Mouse (Mus musculus): ENCODE measurements around the gene Cntn2. TPM values are rescaled to one million over a fixed set of nuclear protein-coding genes. Genes with fewer than 3 reads are reported as not detected.

Cntn2 gene
- total RNA-seq, 2 experiments from 2014 or later: 52.7 to 54.9 TPM

DNA sequence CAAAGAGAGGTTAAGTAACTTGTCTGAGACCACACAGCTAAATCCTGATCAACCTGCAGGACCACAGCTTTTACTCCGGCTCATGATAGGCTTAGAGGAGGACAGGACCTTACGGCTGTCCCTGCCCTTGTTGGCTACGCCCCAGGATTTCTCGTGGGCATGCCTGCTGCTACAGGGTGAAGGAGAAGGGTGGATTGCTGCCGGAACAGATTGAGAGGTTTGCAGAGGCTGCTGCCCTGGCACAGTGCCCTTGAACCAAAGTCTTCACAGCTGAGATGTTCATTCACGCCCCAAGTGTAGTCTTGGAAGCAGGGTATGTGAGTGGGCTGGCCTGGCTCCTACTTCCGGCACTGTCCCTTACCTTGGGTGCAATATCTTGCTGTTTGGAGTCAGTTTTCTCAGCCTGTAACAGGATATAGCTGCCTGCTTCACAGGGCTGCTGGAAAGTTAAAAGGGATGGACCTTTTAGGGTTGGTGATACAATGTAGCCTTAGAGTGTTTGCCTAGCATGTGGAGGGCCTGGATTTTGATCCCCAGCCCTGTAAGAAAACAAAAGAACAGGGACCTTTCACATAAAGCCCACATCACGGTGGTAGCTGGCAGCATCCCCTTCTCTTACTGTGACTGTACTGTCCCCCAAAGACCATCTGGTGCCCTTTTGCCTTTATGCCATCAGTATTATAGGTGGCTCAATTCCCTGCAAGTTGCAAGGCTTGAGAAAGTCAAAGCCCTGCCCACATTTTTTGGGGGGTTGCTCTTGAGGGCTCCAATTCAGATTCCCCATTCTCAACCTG, 18.0 kb upstream of the Cntn2 start:
- DNase-seq (ENCODE audit: low spot score in 2 of 2): no peak

DNA sequence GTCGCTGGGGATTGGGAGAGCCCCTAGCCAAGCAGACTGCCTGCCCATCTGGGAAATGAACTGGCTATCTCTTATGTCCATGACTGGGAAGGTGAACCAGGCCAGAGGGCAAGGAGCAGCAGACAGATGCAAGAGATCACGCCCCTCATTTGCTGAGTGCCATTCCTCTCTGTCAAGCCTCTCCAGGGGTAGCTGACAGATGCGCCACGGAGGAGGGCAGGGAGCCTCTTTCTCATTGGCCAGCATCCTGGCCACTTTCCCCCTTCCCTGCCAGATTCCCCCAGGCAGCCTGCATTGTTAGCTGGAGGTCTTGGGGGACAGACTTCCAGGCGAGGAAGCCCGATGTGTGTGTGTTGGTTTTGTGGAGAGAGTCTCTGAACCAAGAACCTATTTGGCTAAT, 16.0 kb upstream of the Cntn2 start:
- DNase-seq (ENCODE audit: low spot score in 2 of 2): no peak

DNA sequence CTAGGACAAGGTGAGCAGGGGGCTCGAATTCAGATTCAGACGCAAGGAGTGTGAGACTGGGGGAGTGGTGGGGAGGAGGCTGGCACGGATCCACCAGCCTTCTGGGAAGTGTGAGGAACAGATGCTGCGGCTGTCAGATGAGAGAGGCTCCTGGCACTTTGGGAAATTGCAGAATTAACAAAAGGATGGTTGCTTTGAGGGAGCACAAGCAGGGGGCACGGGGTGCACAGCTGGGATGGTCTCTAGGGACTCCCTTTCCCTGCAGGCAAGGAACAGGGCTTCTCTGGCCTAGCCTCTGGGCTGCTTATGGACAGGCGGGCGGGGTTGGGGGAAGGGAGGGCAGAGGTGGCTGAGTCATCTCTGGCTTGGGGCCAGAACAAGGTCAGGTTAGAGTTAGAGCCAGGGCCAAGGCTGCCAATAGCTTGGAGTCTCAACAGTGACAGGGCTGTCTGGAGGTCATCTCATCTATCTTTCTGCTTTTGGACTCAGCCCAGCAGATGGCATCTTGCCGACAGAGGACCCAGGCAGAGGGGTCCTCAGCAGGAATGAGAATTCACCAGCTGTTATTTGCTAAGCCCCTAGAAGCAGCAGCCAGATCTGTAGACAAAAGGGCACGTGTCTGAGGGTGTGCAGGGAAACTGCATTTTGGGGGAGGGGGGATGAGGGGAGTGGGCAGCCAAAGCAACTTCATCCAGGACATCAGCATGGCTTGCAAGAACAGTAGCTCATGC, 15.0 kb upstream of the Cntn2 start:
- DNase-seq (ENCODE audit: low spot score in 2 of 2): no peak

- no peak for DNase-seq (ENCODE audit: low spot score in 2 of 2)
These were observed 733 bp upstream of the Cntn2 start for GRCm38 (mm10) chr1:132543789-132544188.

DNA sequence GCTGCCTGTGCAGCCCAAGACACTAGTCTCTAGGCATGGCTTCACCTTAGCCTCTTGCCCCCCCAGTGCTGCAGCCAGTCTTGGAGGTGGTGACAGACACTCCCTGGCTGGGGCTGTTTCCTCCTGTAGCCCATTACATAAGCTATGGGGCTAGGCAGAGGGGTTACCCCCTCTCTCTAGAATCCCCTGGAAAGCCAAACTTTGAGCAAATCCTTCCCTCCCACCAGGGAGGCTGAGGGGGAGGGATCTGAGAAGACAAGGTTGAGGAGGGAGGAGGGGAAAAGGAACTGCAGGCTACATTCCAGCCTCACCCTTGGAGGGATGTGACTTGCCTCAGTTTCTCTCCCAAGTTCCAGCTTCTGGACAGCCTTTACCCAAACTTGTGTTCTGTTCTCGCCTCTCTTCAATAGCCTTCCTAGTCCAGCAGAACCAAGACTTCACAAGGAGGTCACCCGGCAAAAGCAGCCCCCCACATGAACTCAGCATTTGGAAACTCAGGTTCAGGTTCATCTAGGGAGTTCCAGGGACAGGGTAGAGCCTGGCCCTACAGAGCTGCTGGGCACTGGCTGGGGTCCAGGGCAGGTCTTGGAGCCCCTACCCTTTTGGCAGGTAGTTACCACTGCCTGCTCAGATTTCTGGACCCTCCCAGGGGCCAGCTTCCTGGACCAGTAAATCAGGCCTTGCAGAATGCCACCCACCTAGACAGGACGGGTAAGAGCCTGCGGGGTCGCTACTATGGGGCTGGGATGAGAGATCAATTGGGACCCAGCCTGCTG, 1.0 kb downstream of the Cntn2 start:
- DNase-seq (ENCODE audit: low spot score in 2 of 2): no peak

DNA sequence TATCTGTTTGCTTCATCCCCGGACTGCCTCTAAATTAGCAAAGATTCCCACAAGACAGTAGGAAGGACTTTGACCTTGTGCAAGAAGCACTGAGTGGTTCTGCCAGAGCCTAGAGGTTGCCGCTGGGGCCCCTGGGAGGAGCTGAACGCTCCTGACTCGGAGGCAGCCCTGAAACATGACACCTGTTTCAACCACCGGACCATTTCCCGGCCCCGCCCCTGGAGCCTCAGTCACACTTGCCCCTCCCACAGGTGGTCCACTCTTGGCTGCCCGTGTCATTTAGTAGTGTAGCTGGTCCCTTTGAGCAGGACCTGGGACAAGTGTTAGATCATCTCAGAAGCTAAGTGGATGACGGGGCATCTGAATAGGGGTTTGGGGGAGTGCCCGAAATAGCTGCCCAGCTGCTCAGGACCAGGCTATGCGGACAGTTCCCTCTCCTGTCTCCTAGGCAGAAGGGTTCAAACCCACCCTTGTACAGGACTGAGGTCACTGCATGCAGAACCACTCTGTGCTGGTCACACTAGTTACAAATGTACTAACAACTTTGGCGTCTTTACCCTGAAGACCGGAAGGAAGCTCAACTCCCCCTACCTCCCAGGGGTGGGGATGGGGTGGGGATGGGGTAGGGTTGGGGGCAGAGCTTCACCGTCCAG, 1.8 kb downstream of the Cntn2 start:
- DNase-seq (ENCODE audit: low spot score in 2 of 2): no peak

DNA sequence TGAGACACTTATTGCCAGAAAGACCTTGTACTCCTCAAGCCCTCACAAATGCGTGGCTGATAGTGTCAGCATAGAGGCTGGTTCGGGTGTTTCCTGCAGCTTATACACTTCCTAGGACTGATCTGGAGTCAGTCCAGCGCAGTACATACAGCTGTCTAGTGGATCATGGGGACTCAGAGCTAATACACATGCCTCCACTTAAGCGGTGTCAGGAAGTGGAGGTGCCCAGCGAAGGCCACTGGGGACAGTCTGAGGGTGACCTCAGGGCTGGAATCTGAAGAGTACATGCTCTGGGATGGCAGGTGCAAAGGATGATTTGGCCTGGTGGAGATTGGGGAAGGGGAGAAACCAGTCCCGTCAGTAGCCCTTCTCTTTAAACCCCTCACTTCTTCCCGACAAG, 2.4 kb downstream of the Cntn2 start:
- DNase-seq (ENCODE audit: low spot score in 2 of 2): no peak

DNA sequence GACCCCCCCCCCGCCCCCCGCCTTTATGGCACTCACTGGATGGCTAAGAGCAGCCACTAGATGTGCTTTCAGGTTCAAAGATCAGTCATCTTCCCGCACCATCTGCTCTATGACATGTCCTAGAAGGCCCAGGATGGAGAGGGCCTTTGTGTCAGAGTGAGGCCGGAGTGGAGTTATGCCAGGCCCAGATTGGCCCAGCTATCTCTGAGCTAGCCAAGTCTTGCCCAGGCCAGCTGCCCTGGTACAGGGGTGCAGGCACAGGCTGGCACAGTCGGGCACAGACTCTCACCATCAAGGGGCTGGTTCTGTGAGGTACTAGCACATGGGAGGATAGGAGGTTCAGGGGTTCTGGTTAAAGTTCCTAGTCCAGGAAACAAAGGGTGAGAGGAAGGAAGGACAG, 5.3 kb downstream of the Cntn2 start:
- DNase-seq (ENCODE audit: low spot score in 2 of 2): no peak

DNA sequence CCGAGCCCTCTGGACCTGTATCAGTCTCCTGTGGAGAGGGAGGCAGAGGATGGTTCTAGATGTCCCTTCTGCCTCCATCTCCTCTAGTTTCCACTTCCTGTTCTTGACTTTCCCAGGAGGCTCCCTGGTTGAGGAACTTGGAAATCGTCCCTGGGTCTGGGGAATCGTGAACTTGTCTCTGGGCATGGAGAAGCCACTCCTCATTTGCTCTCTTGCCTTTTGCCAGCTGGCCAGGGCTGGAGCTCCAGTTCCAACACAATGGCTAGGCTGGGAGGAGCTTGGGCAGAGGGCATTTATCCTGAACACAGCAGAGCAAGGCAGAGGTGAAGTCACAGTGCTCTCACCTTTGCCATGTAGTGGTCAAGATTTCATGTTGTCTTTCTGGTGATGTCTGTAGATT, 6.6 kb downstream of the Cntn2 start:
- DNase-seq (ENCODE audit: low spot score in 2 of 2): no peak

DNA sequence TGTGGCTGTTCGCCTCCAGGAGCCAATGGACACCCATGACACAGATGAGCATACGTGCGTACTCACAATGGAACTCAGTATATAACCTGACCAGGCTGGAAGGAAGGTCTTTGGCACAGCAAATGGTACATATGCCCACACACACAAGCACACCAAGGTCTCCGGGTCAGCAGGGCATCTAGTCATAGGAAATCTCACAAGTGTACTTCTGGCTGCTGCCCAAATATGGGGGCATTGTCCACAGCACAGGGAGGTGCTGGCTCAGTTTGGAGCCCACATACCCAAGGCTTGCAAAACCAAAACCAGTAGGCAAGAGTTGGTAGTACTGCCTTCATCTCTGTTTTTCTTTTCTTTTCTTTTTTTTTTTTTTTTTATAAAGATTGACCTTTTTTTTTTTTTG, 7.5 kb downstream of the Cntn2 start:
- DNase-seq (ENCODE audit: low spot score in 2 of 2): no peak

- DNase-seq (ENCODE audit: low spot score in 2 of 2): no peak
These were observed 9.2 kb downstream of the Cntn2 start for GRCm38 (mm10) chr1:132533840-132534239.

- no peak for DNase-seq (ENCODE audit: low spot score in 2 of 2)
These were observed 10.5 kb downstream of the Cntn2 start for GRCm38 (mm10) chr1:132532521-132532920.

- DNase-seq (ENCODE audit: low spot score in 2 of 2): no peak
These were observed 12.3 kb downstream of the Cntn2 start for GRCm38 (mm10) chr1:132530631-132531191.

DNA sequence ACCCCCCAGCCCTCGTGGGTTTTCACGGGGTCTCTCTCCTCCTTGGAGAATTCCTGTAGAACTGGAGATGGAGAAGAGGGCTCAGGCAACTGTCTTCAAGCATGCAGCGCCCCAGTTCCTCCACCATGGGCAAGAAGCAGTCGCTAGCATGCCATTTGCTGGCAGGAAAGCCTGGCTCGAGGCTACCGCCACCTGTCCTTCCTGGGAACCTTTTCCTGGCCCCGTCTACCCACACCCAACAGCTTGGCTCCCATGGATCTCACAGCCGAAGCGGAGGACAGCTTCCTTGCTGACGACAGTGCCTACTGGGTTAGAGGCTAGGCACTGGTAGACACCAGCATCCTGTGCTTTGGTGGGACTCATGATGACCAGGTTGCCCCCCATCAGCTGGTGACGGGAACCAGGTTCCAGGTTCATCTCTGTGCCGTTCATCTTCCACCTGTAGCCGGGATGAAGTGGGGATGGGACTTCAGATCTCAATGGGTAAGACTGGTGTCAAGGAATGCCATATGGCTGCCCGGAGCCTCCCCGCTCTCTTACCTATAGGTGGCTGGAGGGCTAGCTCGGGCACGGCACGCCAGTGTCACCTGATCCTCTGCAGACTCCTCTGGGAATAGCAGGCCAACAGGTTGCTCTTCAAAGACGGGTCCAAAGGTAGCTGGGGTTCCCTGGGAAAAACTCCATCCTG, 14.3 kb downstream of the Cntn2 start:
- DNase-seq (ENCODE audit: low spot score in 2 of 2): no peak

DNA sequence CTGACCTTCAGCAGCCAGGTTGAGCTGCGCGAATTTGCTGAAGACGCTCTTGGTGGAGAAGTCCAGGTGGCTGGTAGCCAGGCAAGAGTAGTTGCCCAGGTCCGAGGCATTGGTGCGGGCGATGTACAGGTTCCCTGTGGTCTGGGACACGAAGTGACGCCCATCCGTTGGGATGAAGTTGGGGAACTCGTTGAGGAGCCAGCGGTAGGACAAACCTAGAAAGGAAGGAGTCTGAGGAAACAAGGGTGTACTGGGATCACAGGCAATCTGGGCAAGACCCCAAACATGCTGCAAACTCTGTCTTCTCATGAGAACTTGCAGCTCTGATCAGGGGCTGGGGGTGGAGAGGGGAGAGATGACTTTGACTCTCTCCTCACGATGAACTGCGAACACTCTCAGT, 15.0 kb downstream of the Cntn2 start:
- DNase-seq (ENCODE audit: low spot score in 2 of 2): no peak

- DNase-seq (ENCODE audit: low spot score in 2 of 2): peak; percentile 77 to 86
These were observed 17.2 kb downstream of the Cntn2 start for GRCm38 (mm10) chr1:132525832-132526231.

DNA sequence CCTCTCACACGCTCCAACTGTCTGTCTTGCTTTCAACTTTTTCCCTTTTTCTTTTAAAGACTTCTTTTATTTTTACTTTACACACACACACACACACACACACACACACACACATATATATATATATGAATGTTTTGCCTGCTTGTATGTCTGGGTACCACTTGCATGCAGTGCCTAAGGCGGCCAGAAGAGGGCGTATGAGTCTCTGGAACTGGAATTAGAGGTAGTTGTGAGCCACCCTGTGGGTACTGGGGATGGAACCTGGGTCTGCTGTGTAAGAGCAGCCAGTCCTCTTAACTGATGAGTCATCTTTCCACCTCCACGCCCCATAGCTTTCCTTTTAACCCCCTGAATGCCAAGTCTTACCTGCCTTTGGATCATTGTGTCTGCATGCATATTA, 19.1 kb downstream of the Cntn2 start:
- DNase-seq (ENCODE audit: low spot score in 2 of 2): no peak

GRCm38 (mm10) chr1:132523048-132523447, 20.0 kb downstream of the Cntn2 start:
- no peak for DNase-seq (ENCODE audit: low spot score in 2 of 2)

- DNase-seq (ENCODE audit: low spot score in 2 of 2): peak; percentile 54 to 64
These were observed 22.3 kb downstream of the Cntn2 start for GRCm38 (mm10) chr1:132520764-132521163.

DNA sequence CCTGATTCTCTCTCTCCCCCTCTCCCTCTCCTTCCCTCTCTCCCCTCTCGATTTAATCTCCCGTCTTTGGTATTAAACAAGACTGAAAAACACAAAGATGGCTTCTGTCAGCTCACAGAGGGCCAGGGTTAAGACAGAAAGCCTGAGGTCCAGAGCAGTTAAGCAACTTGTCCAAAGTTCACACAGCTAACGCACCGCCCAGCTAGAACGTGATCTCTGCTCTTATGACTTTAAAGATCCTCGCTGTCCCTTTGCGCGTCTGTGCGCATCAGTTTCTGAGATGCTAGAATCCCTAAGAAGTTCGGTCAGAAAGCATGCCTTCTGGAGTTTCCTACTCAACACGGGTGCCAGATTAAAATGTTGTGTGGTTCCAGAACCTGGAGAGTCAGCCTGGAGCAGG, 23.3 kb downstream of the Cntn2 start:
- no peak for DNase-seq (ENCODE audit: low spot score in 2 of 2)

GRCm38 (mm10) chr1:132518621-132519020, 24.4 kb downstream of the Cntn2 start:
- no peak for DNase-seq (ENCODE audit: low spot score in 2 of 2)

All from layer of hippocampus, postnatal 14 days (tissue).